Mouse (Mus musculus) C2C12 (cell line): ENCODE results near the gene Pilrb2. TPM values are rescaled to one million over a fixed set of nuclear protein-coding genes. Genes with fewer than 3 reads are reported as not detected.

Source experiments
- H3K27me3 ChIP-seq: one replicate; pipeline ENCODE4 v1.6.1; 2011; ENCODE audit not compliant: control insufficient read depth, insufficient read depth, insufficient read length
- H3K36me3 ChIP-seq: one replicate; pipeline ENCODE4 v1.6.1; 2011; ENCODE audit not compliant: control insufficient read depth, insufficient read depth
- H3K4me3 ChIP-seq: one replicate; pipeline ENCODE4 v1.5.1; 2011; ENCODE audit warnings: mild to moderate bottlenecking, control low read depth; ENCODE audit not compliant: poor library complexity, insufficient read depth, severe bottlenecking
- H3K79me2 ChIP-seq: one replicate; pipeline ENCODE4 v1.6.1; 2011; ENCODE audit not compliant: control insufficient read depth, insufficient read depth
- H3K79me3 ChIP-seq: one replicate; pipeline ENCODE4 v1.6.1; 2011; ENCODE audit warnings: low read depth, control low read depth
- H3ac ChIP-seq: one replicate; pipeline ENCODE3; 2011; ENCODE audit warnings: low read depth; ENCODE audit not compliant: control insufficient read depth, insufficient read length
- CEBPB ChIP-seq: IDR thresholded peaks from one replicate; pipeline ENCODE4 v1.6.1; 2011; ENCODE audit warnings: low read depth, mild to moderate bottlenecking, control low read depth, moderate library complexity
- CTCF ChIP-seq: IDR thresholded peaks from one replicate; pipeline ENCODE4 v1.5.1; 2011; ENCODE audit not compliant: control insufficient read depth, insufficient read depth, insufficient read length
- FOSL1 ChIP-seq: IDR thresholded peaks from one replicate; pipeline ENCODE4 v1.8.0; 2011; ENCODE audit warnings: mild to moderate bottlenecking, low read length; ENCODE audit not compliant: poor library complexity, insufficient read depth, severe bottlenecking
- MAX ChIP-seq: IDR thresholded peaks from one replicate; pipeline ENCODE4 v1.6.1; 2011; ENCODE audit warnings: mild to moderate bottlenecking, control low read depth
- MYOD1 ChIP-seq: IDR thresholded peaks from one replicate; pipeline ENCODE4 v1.6.1; 2011; ENCODE audit warnings: low read depth; ENCODE audit not compliant: control insufficient read depth, insufficient read length
- MYOG ChIP-seq: IDR thresholded peaks from one replicate; pipeline ENCODE4 v1.6.1; 2011; ENCODE audit not compliant: control insufficient read depth, insufficient read length; ENCODE audit errors: extremely low read depth
- USF1 ChIP-seq: IDR thresholded peaks from one replicate; pipeline ENCODE4 v1.6.1; 2011; ENCODE audit warnings: low read depth, mild to moderate bottlenecking, control low read depth, moderate library complexity
- polyA plus RNA-seq: library from polyadenylated mRNA; unstranded; fragments of >200 nt; fragmentation: generic; extraction: Trizol; gene quantifications from one replicate; pipeline ENCODE4 v1.2.1, GENCODE M21; 2012; ENCODE audit warnings: missing spikeins

The Pilrb2 gene
- polyA plus RNA-seq, 1 experiment: not detected

DNA sequence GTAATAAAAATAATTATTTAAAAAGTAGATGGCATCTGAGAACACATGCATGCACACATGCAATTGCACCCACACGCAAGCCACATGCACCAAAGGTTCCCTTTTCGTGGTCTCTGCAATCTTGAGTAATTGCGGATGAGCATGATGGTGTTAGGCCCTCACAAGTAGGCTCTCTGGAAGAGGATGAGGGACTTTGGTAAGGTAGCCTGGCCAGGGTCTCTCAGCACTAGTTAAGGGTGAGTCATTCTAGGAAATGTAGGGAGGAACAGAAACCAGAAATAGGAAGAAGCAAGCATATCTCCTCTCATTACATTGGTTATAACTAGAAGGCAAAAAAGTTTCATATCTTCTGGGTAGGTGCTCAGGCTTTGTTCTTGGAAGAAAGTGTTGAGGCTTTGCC lies 46.6 kb downstream of the Pilrb2 start:
- no peaks in the 10 kb centered on the region for H3K79me2 ChIP-seq
- TF ChIP-seq MYOD1 (no peak), USF1 (no peak), MAX (no peak), FOSL1 (no peak), CEBPB (no peak), CTCF (no peak), MYOG (no peak)
- no peak overlapping the region for H3ac ChIP-seq
- H3K4me3 ChIP-seq: no peak overlapping the region
- H3K79me3 ChIP-seq: no peaks in the 10 kb centered on the region
- H3K27me3 ChIP-seq: peaks cover 4% of the 10 kb centered on the region
- no peaks in the 10 kb centered on the region for H3K36me3 ChIP-seq

- Histone ChIP-seq H3K79me3 (no peaks in the 10 kb centered on the region), H3K4me3 (no peak overlapping the region), H3K27me3 (peaks cover 4% of the 10 kb centered on the region), H3ac (no peak overlapping the region), H3K79me2 (no peaks in the 10 kb centered on the region), H3K36me3 (no peaks in the 10 kb centered on the region)
- TF ChIP-seq CTCF (no peak), MAX (no peak), MYOG (no peak), CEBPB (no peak), MYOD1 (no peak), USF1 (no peak), FOSL1 (no peak)
Measured at GRCm38 (mm10) chr5:137823455-137824045, 48.1 kb downstream of the Pilrb2 start.

- Histone ChIP-seq H3K36me3 (no peaks in the 10 kb centered on the region), H3K79me3 (no peaks in the 10 kb centered on the region), H3K27me3 (peaks cover 4% of the 10 kb centered on the region), H3K4me3 (no peak overlapping the region), H3K79me2 (no peaks in the 10 kb centered on the region), H3ac (no peak overlapping the region)
- TF ChIP-seq USF1 (no peak), MAX (no peak), CTCF (no peak), MYOD1 (no peak), CEBPB (no peak), FOSL1 (no peak), MYOG (no peak)
Measured at GRCm38 (mm10) chr5:137822602-137823001, 49.0 kb downstream of the Pilrb2 start.

- H3K27me3 ChIP-seq: peaks cover 4% of the 10 kb centered on the region
- TF ChIP-seq MYOG: no peak
- TF ChIP-seq FOSL1: no peak
- TF ChIP-seq MYOD1: no peak
- no peak for TF ChIP-seq CEBPB
- no peak for TF ChIP-seq MAX
- no peak for TF ChIP-seq CTCF
- no peak for TF ChIP-seq USF1
- no peaks in the 10 kb centered on the region for H3K36me3 ChIP-seq
Measured at GRCm38 (mm10) chr5:137822126-137822525, 49.5 kb downstream of the Pilrb2 start.

GRCm38 (mm10) chr5:137817466-137818222 lies 54.0 kb downstream of the Pilrb2 start:
- Histone ChIP-seq H3K79me2 (no peaks in the 10 kb centered on the region), H3K27me3 (no peaks in the 10 kb centered on the region), H3ac (no peak overlapping the region), H3K36me3 (no peaks in the 10 kb centered on the region), H3K4me3 (no peak overlapping the region), H3K79me3 (no peaks in the 10 kb centered on the region)
- TF ChIP-seq CEBPB: no peak
- TF ChIP-seq MYOG: no peak
- TF ChIP-seq MAX: no peak
- TF ChIP-seq MYOD1: no peak
- no peak for TF ChIP-seq FOSL1
- no peak for TF ChIP-seq USF1
- no peak for TF ChIP-seq CTCF

More at GRCm38 (mm10) chr5:137822126-137822525, 49.5 kb downstream of the Pilrb2 start:
- no peaks in the 10 kb centered on the region for H3K79me2 ChIP-seq
- H3ac ChIP-seq: no peak overlapping the region
- no peak overlapping the region for H3K4me3 ChIP-seq
- no peaks in the 10 kb centered on the region for H3K79me3 ChIP-seq

Other genes starting within 250 kb of the Pilrb2 start
- gene Fbxo24, start 242.8 kb downstream of the Pilrb2 start, polyA plus RNA-seq: 0.29 TPM
- 27.5 TPM for gene Lrch4, start 242.7 kb downstream of the Pilrb2 start, polyA plus RNA-seq
- 5.0 TPM for gene Gm20605, start 242.6 kb downstream of the Pilrb2 start, polyA plus RNA-seq
- 4.4 TPM for gene Sap25, start 230.5 kb downstream of the Pilrb2 start, polyA plus RNA-seq
- 0.05 TPM for gene Irs3, start 226.1 kb downstream of the Pilrb2 start, polyA plus RNA-seq
- 15.6 TPM for gene Agfg2, start 187.1 kb downstream of the Pilrb2 start, polyA plus RNA-seq
- 3.6 TPM for gene Nyap1, start 130.2 kb downstream of the Pilrb2 start, polyA plus RNA-seq
- gene Tsc22d4, start 126.1 kb downstream of the Pilrb2 start, polyA plus RNA-seq: 32.4 TPM
- 42.7 TPM for gene Ppp1r35, start 93.0 kb downstream of the Pilrb2 start, polyA plus RNA-seq
- 44.6 TPM for gene Mepce, start 84.2 kb downstream of the Pilrb2 start, polyA plus RNA-seq
- 0.73 TPM for gene Zcwpw1, start 84.0 kb downstream of the Pilrb2 start, polyA plus RNA-seq
- 0.06 TPM for gene Pilra, start 35.5 kb downstream of the Pilrb2 start, polyA plus RNA-seq
- gene Pilrb1, start 13.7 kb downstream of the Pilrb2 start, polyA plus RNA-seq: not detected
- not detected for gene Cyp3a13, start 49.8 kb upstream of the Pilrb2 start, polyA plus RNA-seq
- gene Gjc3, start 91.3 kb upstream of the Pilrb2 start, polyA plus RNA-seq: not detected
- not detected for gene Azgp1, start 109.7 kb upstream of the Pilrb2 start, polyA plus RNA-seq
- not detected for gene Smok3a, start 149.4 kb upstream of the Pilrb2 start, polyA plus RNA-seq
- gene Smok3b, start 149.6 kb upstream of the Pilrb2 start, polyA plus RNA-seq: not detected
- not detected for gene Smok3c, start 181.4 kb upstream of the Pilrb2 start, polyA plus RNA-seq
- gene Zkscan1, start 213.3 kb upstream of the Pilrb2 start, polyA plus RNA-seq: 3.7 TPM
- 8.5 TPM for gene Zscan21, start 245.1 kb upstream of the Pilrb2 start, polyA plus RNA-seq